Mouse (Mus musculus) intestine, postnatal 0 days (tissue): ENCODE measurements around the gene Dnm3. TPM values are rescaled to one million over a fixed set of nuclear protein-coding genes. Genes with fewer than 3 reads are reported as not detected.

Experiments
- ATAC-seq: fragments of 200-750 bp; cut with Nextera tagmentation; 2 replicates; pipeline ENCODE4 v1.8.0; 2017; ENCODE audit warnings: mild to moderate bottlenecking, moderate TSS enrichment, moderate library complexity
- H3K27ac ChIP-seq: fragments of 300-500 bp; sonication (generic); 2 replicates; pipeline ENCODE4 v1.5.1; 2014; ENCODE audit warnings: mild to moderate bottlenecking, low read depth, low read length, moderate library complexity
- H3K27me3 ChIP-seq: fragments of 300-500 bp; sonication (generic); replicated peaks from 2 replicates; pipeline ENCODE4 v1.6.1; 2014; ENCODE audit warnings: low read length, mixed read lengths; ENCODE audit not compliant: control insufficient read depth, insufficient read depth
- H3K36me3 ChIP-seq: fragments of 300-500 bp; sonication (generic); 2 replicates; pipeline ENCODE4 v1.6.1; 2014; ENCODE audit warnings: mild to moderate bottlenecking, moderate library complexity; ENCODE audit not compliant: control insufficient read depth, insufficient read depth
- H3K4me1 ChIP-seq: fragments of 300-500 bp; sonication (generic); replicated peaks from 2 replicates; pipeline ENCODE4 v1.6.1; 2014; ENCODE audit warnings: antibody characterized with exemption, low read length, mixed read lengths; ENCODE audit not compliant: control insufficient read depth, insufficient read depth
- H3K4me2 ChIP-seq: fragments of 300-500 bp; sonication (generic); replicated peaks from 2 replicates; pipeline ENCODE4 v1.6.1; 2014; ENCODE audit warnings: low read depth, mild to moderate bottlenecking, moderate library complexity
- H3K4me3 ChIP-seq: fragments of 300-500 bp; sonication (generic); 2 replicates; pipeline ENCODE4 v1.5.1; 2014; ENCODE audit warnings: low read depth, low read length
- H3K9ac ChIP-seq: fragments of 300-500 bp; sonication (generic); 2 replicates; pipeline ENCODE4 v1.6.1; 2014; ENCODE audit warnings: mild to moderate bottlenecking, low read depth, low read length
- H3K9me3 ChIP-seq: fragments of 300-500 bp; sonication (generic); 2 replicates; pipeline ENCODE4 v1.6.1; 2016; ENCODE audit warnings: mixed run types; ENCODE audit not compliant: control insufficient read depth
- CTCF ChIP-seq: sonication (generic); IDR thresholded peaks from 2 replicates; pipeline ENCODE4 v1.5.1; 2016; ENCODE audit warnings: low read depth, mild to moderate bottlenecking, control low read depth, antibody characterized with exemption, moderate library complexity
- WGBS: fragments of 180-500 bp; shearing (Covaris S2); extraction: QIAGEN DNeasy Blood & Tissue Kit; methylation state at CpG from one replicate; pipeline ENCODE4 v1.1.7; 2014; 5-methylcytosine and 5-hydroxymethylcytosine counted together
- polyA plus RNA-seq: library from polyadenylated mRNA; unstranded; fragments of >200 nt; fragmentation: Nextera tagmentation; extraction: Ambion mirVana; gene quantifications from 2 replicates; pipeline ENCODE4 v1.2.1, GENCODE M21; 2015

The Dnm3 gene
- polyA plus RNA-seq, 1 experiment from 2014 or later = 5.6 TPM

DNA sequence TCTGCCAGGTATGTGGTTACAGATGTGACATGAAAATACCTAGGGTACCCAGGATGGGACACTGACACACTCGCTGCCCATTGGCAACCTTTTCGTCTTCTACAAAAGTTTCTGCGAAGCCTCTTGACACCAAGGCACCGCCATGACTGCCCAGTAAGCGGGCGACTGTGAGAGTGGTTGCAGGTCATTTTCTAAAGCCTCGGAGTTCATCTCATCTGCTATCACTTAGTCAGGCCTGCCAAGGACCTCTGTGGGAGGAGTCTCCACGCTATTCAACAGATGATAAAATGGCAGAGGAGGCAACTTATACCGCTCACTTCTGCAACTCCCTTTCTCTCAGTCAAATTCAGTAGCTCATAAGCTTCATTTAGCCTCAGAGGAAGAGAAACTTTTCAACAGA, 268.8 kb downstream of the Dnm3 start:
- H3K4me2 ChIP-seq = no peak overlapping the region
- no peak for ATAC-seq
- 89% methylated on average over 9 of the region's 9 CpGs for WGBS
- no peak overlapping the region for H3K27ac ChIP-seq
- no peaks in the 10 kb centered on the region for H3K9me3 ChIP-seq
- H3K27me3 ChIP-seq = no peaks in the 10 kb centered on the region
- no peaks in the 10 kb centered on the region for H3K36me3 ChIP-seq
- H3K4me3 ChIP-seq = no peak overlapping the region
- 0 out of 2 replicates have a peak, but pooled peaks cover 3% of the 10 kb centered on the region for H3K4me1 ChIP-seq
- TF ChIP-seq CTCF = no peak
- H3K9ac ChIP-seq = no peak overlapping the region

DNA sequence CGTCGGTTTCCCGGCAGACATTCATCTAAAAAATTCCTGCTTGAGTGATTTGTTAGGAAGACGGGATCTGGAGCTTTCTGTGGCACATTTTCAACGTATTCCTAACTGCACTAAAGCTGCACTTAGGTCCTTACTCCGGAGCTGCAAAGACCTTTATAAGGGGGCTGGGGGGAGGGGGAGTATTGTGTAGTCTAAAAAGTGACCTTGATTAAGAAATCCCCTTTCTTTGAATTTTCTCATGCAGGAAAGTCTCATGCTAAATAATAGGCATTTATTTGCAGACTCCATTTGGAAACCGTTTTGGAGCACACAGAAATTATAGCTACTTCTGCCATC, 270.2 kb downstream of the Dnm3 start:
- Histone ChIP-seq H3K4me3 (0 out of 2 replicates have a peak overlapping the region, but pooled peaks have one; percentile 1), H3K27me3 (no peaks in the 10 kb centered on the region), H3K36me3 (no peaks in the 10 kb centered on the region), H3K4me2 (peak overlapping the region; percentile 37), H3K9me3 (no peaks in the 10 kb centered on the region), H3K9ac (no peak overlapping the region), H3K27ac (0 out of 2 replicates have a peak overlapping the region, but pooled peaks have one; percentile 37), H3K4me1 (0 out of 2 replicates have a peak, but pooled peaks cover 3% of the 10 kb centered on the region)
- ATAC-seq = no peak
- WGBS = 55% methylated on average over 7 of the region's 7 CpGs
- TF ChIP-seq CTCF = no peak

DNA sequence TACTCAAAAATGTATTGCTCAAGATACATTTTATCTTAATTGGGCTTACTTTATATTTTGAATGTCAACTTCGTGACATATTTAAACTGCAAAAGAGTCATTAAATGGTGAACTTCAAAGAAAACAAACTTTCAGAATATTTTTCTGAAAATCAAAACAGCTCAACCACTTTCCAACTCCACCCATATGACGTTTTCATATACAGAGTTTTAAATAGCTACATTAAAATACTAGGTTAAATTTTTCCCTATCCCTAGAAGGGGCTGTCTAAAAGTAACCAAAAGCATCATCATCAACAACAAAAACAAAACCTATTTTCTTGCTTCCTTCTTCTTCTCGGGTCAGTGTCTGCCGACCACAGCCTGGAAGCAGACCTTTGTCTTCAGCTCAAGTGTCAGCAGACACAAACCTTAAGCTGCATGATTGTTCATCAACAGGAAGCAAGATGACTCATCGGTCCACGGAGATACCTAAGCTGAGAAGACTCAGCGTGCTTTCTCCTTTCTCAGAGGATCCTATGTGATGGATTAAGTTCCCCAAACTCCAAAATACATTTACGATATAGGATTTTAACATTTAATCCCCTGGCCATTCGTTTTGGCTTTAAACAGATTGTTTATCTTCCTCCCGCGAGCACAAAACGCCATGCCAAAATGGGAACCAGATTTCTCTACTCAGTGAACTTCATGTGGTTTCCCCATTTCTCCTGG, 270.7 kb downstream of the Dnm3 start:
- peak overlapping the region; percentile 37; the same call in 1 of the 2 replicates for H3K27ac ChIP-seq
- no peak for TF ChIP-seq CTCF
- no peak overlapping the region for H3K9ac ChIP-seq
- no peaks in the 10 kb centered on the region for H3K36me3 ChIP-seq
- H3K27me3 ChIP-seq = no peaks in the 10 kb centered on the region
- 40% methylated on average over 12 of the region's 12 CpGs for WGBS
- 0 out of 2 replicates have a peak, but pooled peaks cover 3% of the 10 kb centered on the region for H3K4me1 ChIP-seq
- H3K9me3 ChIP-seq = no peaks in the 10 kb centered on the region
- H3K4me3 ChIP-seq = 0 out of 2 replicates have a peak overlapping the region, but pooled peaks have one; percentile 1
- no peak for ATAC-seq
- peak overlapping the region; percentile 37 for H3K4me2 ChIP-seq

DNA sequence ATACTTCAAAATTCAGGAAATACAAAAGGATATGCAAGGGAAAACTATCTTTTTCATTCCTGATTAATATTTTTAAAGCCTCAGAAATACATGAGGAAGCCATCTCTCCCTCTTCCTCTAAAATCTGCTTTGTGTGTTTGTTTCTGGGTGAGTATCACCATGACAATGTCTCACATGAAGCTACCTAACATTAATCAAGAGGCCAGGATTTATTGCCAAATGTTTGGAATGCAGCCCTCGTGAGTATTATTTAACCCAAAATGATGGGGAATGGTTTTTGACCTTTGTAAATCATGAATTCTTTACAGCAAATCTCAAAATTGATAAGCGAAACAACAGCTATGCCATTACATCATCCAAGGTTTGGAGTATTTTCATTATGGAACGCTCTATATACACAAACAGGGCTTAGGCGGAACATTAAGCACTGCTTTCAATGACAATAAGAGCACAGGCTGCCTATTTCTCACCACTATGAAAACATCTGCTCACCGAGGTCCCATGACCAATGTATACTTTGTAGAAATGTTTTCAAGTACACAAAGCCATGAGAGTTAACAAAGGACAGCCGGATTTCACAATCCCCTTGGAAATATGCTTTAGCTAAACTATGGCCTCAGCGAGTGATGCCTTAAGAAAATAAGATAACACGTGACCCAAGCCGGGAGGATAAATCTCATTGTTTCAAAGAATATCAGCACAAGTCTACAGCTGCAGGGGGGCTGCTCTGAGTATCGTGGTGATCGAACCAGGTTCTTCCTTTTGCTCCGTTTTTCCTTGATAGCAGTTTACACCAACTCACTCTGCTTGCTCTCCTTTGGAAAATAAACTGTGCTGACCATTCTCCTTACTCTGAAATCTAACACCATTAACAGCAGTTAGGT, 275.1 kb downstream of the Dnm3 start:
- H3K4me2 ChIP-seq = no peak overlapping the region
- no peaks in the 10 kb centered on the region for H3K9me3 ChIP-seq
- no peaks in the 10 kb centered on the region for H3K36me3 ChIP-seq
- no peaks in the 10 kb centered on the region for H3K27me3 ChIP-seq
- no peak for ATAC-seq
- H3K4me1 ChIP-seq = no peaks in the 10 kb centered on the region
- H3K9ac ChIP-seq = no peak overlapping the region
- H3K4me3 ChIP-seq = no peak overlapping the region
- WGBS = 35% methylated on average over 12 of the region's 12 CpGs
- TF ChIP-seq CTCF = no peak
- H3K27ac ChIP-seq = no peak overlapping the region

DNA sequence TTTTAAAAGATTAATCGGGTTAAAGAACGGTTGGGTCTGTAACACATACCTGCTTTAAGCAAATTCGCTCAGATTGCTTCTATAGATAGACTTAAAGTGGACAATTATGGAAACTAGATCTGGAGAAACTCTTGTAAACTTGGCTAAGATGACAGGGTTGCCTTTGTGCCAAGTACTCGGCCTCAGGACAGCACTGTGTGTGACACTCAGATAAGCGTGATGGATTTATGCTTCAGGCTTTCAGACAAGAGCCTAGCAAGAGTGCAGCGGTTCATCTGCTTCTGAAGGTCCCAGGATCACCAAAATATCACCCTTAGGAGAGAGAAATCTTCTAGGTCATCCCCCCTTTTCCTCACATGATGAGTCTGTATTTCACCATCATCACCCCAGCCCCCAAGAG, 277.4 kb downstream of the Dnm3 start:
- Histone ChIP-seq H3K9ac (no peak overlapping the region), H3K27me3 (no peaks in the 10 kb centered on the region), H3K4me2 (no peak overlapping the region), H3K4me1 (no peaks in the 10 kb centered on the region), H3K27ac (no peak overlapping the region), H3K4me3 (no peak overlapping the region), H3K36me3 (no peaks in the 10 kb centered on the region), H3K9me3 (no peaks in the 10 kb centered on the region)
- 50% methylated on average over 6 of the region's 6 CpGs for WGBS
- TF ChIP-seq CTCF = no peak
- ATAC-seq = no peak
